Mouse (Mus musculus) limb, embryonic 10.5 days (tissue): ENCODE data around the gene Ngf. TPM values are rescaled to one million over a fixed set of nuclear protein-coding genes. Genes with fewer than 3 reads are reported as not detected.

Experiments
- DNase-seq: peaks from one replicate; pipeline ENCODE4 v3.0.0-alpha.2; 2017; ENCODE audit warnings: low spot score
- H3K27ac ChIP-seq: fragments of 300-500 bp; sonication (generic); 2 replicates; pipeline ENCODE4 v1.5.1; 2016; ENCODE audit warnings: mild to moderate bottlenecking
- H3K27me3 ChIP-seq: fragments of 300-500 bp; sonication (generic); 2 replicates; pipeline ENCODE4 v1.6.1; 2016; ENCODE audit warnings: low read depth, mild to moderate bottlenecking; ENCODE audit not compliant: poor library complexity, severe bottlenecking
- H3K36me3 ChIP-seq: fragments of 300-500 bp; sonication (generic); 2 replicates; pipeline ENCODE4 v1.6.1; 2016; ENCODE audit warnings: mild to moderate bottlenecking, moderate library complexity
- H3K4me1 ChIP-seq: fragments of 300-500 bp; sonication (generic); 2 replicates; pipeline ENCODE4 v1.6.1; 2016
- H3K4me3 ChIP-seq: fragments of 300-500 bp; sonication (generic); 2 replicates; pipeline ENCODE4 v1.5.1; 2016; ENCODE audit warnings: mild to moderate bottlenecking, moderate library complexity
- H3K9me3 ChIP-seq: fragments of 300-500 bp; sonication (generic); replicated peaks from 2 replicates; pipeline ENCODE4 v1.6.1; 2016; ENCODE audit warnings: mild to moderate bottlenecking
- WGBS: fragments of 180-500 bp; shearing (Covaris S2); methylation state at CpG from one replicate; pipeline ENCODE4 v1.1.7; 2016; 5-methylcytosine and 5-hydroxymethylcytosine counted together
- polyA plus RNA-seq: library from polyadenylated mRNA; unstranded; fragments of >200 nt; fragmentation: Nextera tagmentation; extraction: Ambion mirVana; gene quantifications from 2 replicates; pipeline ENCODE4 v1.2.1, GENCODE M21; 2016

The Ngf gene
- polyA plus RNA-seq = 0.87 and 2.7 TPM in 2 replicates

- H3K27ac ChIP-seq = peak within 1 kb of the TSS; percentile 76
- WGBS = under 1% methylated on average over 43 of the region's 43 CpGs
- H3K4me1 ChIP-seq = peaks cover 21% of the 10 kb centered on the region
- no peaks in the 10 kb centered on the region for H3K36me3 ChIP-seq
- DNase-seq = peak; percentile 62
- H3K4me3 ChIP-seq = peak within 1 kb of the TSS; percentile 56
- H3K9me3 ChIP-seq = no peaks in the 10 kb centered on the region
- H3K27me3 ChIP-seq = peaks cover 57% of the 10 kb centered on the region
Observed at GRCm38 (mm10) chr3:102469713-102470448, at the start of gene Ngf. Gene Ngf (plus strand): TSS chr3:102469919.

- no peak for DNase-seq
- Histone ChIP-seq H3K36me3 (no peaks in the 10 kb centered on the region), H3K4me1 (no peaks in the 10 kb centered on the region), H3K9me3 (no peaks in the 10 kb centered on the region), H3K4me3 (no peak overlapping the region), H3K27me3 (no peaks in the 10 kb centered on the region), H3K27ac (no peak overlapping the region)
- WGBS = 92% methylated on average over 3 of the region's 3 CpGs
Observed at GRCm38 (mm10) chr3:102445567-102445966, 24.2 kb upstream of the Ngf start.

- H3K36me3 ChIP-seq = no peaks in the 10 kb centered on the region
- no peaks in the 10 kb centered on the region for H3K27me3 ChIP-seq
- no peak overlapping the region for H3K27ac ChIP-seq
- 94% methylated on average over 4 of the region's 4 CpGs for whole genome bisulfite sequencing
- no peak overlapping the region for H3K4me3 ChIP-seq
- DNase-seq = no peak
- H3K9me3 ChIP-seq = no peaks in the 10 kb centered on the region
- no peaks in the 10 kb centered on the region for H3K4me1 ChIP-seq
Observed at GRCm38 (mm10) chr3:102446691-102447090, 23.0 kb upstream of the Ngf start.

- no peaks in the 10 kb centered on the region for H3K36me3 ChIP-seq
- H3K9me3 ChIP-seq = no peaks in the 10 kb centered on the region
- no peak overlapping the region for H3K4me3 ChIP-seq
- peaks cover 6% of the 10 kb centered on the region; the same call in 1 of the 2 replicates for H3K4me1 ChIP-seq
- H3K27me3 ChIP-seq = no peaks in the 10 kb centered on the region
- DNase-seq = no peak
- no peak overlapping the region for H3K27ac ChIP-seq
- 72% methylated on average over 6 of the region's 6 CpGs for WGBS
Observed at GRCm38 (mm10) chr3:102454566-102454965, 15.2 kb upstream of the Ngf start.

GRCm38 (mm10) chr3:102460528-102460927 is 9.2 kb upstream of the Ngf start:
- no peak for DNase-seq
- Histone ChIP-seq H3K4me1 (peaks cover 17% of the 10 kb centered on the region), H3K36me3 (no peaks in the 10 kb centered on the region), H3K27me3 (no peaks in the 10 kb centered on the region), H3K9me3 (no peaks in the 10 kb centered on the region), H3K27ac (peak overlapping the region; percentile 9; the same call in 1 of the 2 replicates), H3K4me3 (no peak overlapping the region)
- 78% methylated on average over 5 of the region's 5 CpGs for WGBS

- no peak for DNase-seq
- no peaks in the 10 kb centered on the region for H3K9me3 ChIP-seq
- peaks cover 17% of the 10 kb centered on the region for H3K4me1 ChIP-seq
- no peaks in the 10 kb centered on the region for H3K27me3 ChIP-seq
- 57% methylated on average over 6 of the region's 6 CpGs for WGBS
- no peak overlapping the region; the same call in 1 of the 2 replicates for H3K27ac ChIP-seq
- no peak overlapping the region for H3K4me3 ChIP-seq
- H3K36me3 ChIP-seq = no peaks in the 10 kb centered on the region
Observed at GRCm38 (mm10) chr3:102460986-102461385, 8.7 kb upstream of the Ngf start.

GRCm38 (mm10) chr3:102462703-102463336 is 6.9 kb upstream of the Ngf start:
- no peaks in the 10 kb centered on the region for H3K9me3 ChIP-seq
- no peak overlapping the region for H3K4me3 ChIP-seq
- peaks cover 12% of the 10 kb centered on the region for H3K4me1 ChIP-seq
- H3K27ac ChIP-seq = no peak overlapping the region
- H3K27me3 ChIP-seq = peaks cover 8% of the 10 kb centered on the region
- DNase-seq = no peak
- no peaks in the 10 kb centered on the region for H3K36me3 ChIP-seq
- WGBS = 62% methylated on average over 9 of the region's 9 CpGs

- H3K36me3 ChIP-seq = no peaks in the 10 kb centered on the region
- DNase-seq = no peak
- H3K27ac ChIP-seq = no peak overlapping the region
- H3K4me3 ChIP-seq = no peak overlapping the region
- H3K4me1 ChIP-seq = peaks cover 12% of the 10 kb centered on the region
- H3K9me3 ChIP-seq = no peaks in the 10 kb centered on the region
- WGBS = 91% methylated on average over 2 of the region's 2 CpGs
- peaks cover 11% of the 10 kb centered on the region for H3K27me3 ChIP-seq
Observed at GRCm38 (mm10) chr3:102463339-102463738, 6.4 kb upstream of the Ngf start.

GRCm38 (mm10) chr3:102466587-102466986 is 3.1 kb upstream of the Ngf start:
- Histone ChIP-seq H3K4me1 (peaks cover 23% of the 10 kb centered on the region), H3K36me3 (no peaks in the 10 kb centered on the region), H3K9me3 (no peaks in the 10 kb centered on the region), H3K4me3 (no peak overlapping the region), H3K27ac (no peak overlapping the region), H3K27me3 (peaks cover 43% of the 10 kb centered on the region)
- WGBS = 22% methylated on average over 3 of the region's 3 CpGs
- DNase-seq = peak; percentile 72

- peaks cover 21% of the 10 kb centered on the region for H3K4me1 ChIP-seq
- 85% methylated on average over 8 of the region's 8 CpGs for WGBS
- no peaks in the 10 kb centered on the region for H3K36me3 ChIP-seq
- no peaks in the 10 kb centered on the region for H3K9me3 ChIP-seq
- H3K27me3 ChIP-seq = peaks cover 49% of the 10 kb centered on the region
- H3K4me3 ChIP-seq = no peak overlapping the region
- no peak overlapping the region for H3K27ac ChIP-seq
- no peak for DNase-seq
Observed at GRCm38 (mm10) chr3:102467121-102467520, 2.6 kb upstream of the Ngf start.

- no peak overlapping the region for H3K27ac ChIP-seq
- no peaks in the 10 kb centered on the region for H3K36me3 ChIP-seq
- WGBS = 83% methylated on average over 5 of the region's 5 CpGs
- peaks cover 21% of the 10 kb centered on the region for H3K4me1 ChIP-seq
- no peak for DNase-seq
- H3K9me3 ChIP-seq = no peaks in the 10 kb centered on the region
- peaks cover 57% of the 10 kb centered on the region for H3K27me3 ChIP-seq
- H3K4me3 ChIP-seq = no peak overlapping the region
Observed at GRCm38 (mm10) chr3:102471251-102471650, 1.5 kb downstream of the Ngf start.

GRCm38 (mm10) chr3:102471799-102472198 is 2.1 kb downstream of the Ngf start:
- Histone ChIP-seq H3K4me3 (no peak overlapping the region), H3K27me3 (peaks cover 57% of the 10 kb centered on the region), H3K36me3 (no peaks in the 10 kb centered on the region), H3K4me1 (peaks cover 21% of the 10 kb centered on the region), H3K9me3 (no peaks in the 10 kb centered on the region), H3K27ac (no peak overlapping the region)
- no peak for DNase-seq
- 64% methylated on average over 5 of the region's 5 CpGs for WGBS
